Mouse (Mus musculus): ENCODE results near the gene Slc19a2.
"Not testable (repeated sequence)": the region's sequence is repeated elsewhere in the genome, so short reads cannot be mapped to it uniquely, and the experiment has no call there.

Gene Slc19a2

GRCm38 (mm10) chr1:164248465-164249331 lies at the start of gene Slc19a2:
TSS of gene Slc19a2 (plus strand) at chr1:164249046.
- DNase-seq (ENCODE audit: low read depth, low spot score): peak; percentile 98

DNA sequence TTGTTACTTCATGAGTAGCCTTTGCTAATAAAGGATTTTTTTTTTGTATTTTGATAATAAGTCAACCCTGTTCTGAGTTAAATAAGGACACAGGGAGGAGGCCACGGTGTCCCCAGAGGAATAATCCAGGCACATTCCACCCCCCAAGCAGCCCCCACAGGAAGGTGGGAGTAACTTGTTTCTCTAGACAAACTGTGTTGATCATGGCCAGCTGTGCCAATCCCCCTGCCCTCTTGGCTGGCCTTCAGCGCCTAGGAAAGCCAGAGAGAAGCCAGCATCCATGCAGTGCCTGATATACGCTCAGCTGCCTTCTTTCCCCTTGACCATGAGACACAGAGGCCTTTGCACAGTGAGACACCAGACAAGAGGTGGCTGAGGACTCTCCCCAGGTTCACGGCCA lies 49.3 kb upstream of the Slc19a2 start:
- no peak for DNase-seq (ENCODE audit: low read depth, low spot score)

DNA sequence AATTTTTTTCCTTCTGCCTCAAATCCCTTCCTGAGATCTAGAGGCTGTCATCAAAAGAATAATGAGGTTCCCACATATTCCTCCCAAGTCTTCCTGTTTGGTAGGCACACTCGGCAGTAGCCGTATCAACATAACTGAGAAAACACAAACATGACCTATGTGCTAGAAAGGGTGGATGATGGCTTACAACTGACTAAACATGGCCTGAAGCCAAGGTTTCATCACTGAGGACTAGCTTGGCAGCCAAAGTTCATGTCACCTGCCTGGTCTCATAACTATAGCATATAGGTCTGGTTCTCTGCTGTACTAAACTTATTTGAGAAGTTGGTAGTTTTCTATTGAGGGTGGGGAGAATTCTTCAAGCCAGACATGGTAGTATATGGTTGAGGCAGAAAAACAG lies 40.4 kb upstream of the Slc19a2 start:
- DNase-seq (ENCODE audit: low read depth, low spot score): no peak

GRCm38 (mm10) chr1:164210899-164211298 lies 37.9 kb upstream of the Slc19a2 start:
- DNase-seq (ENCODE audit: low read depth, low spot score): no peak

GRCm38 (mm10) chr1:164212686-164213085 lies 36.2 kb upstream of the Slc19a2 start:
- no peak for DNase-seq (ENCODE audit: low read depth, low spot score)

- no peak for DNase-seq (ENCODE audit: low read depth, low spot score)
Observed at GRCm38 (mm10) chr1:164214190-164214589, 34.7 kb upstream of the Slc19a2 start.

DNA sequence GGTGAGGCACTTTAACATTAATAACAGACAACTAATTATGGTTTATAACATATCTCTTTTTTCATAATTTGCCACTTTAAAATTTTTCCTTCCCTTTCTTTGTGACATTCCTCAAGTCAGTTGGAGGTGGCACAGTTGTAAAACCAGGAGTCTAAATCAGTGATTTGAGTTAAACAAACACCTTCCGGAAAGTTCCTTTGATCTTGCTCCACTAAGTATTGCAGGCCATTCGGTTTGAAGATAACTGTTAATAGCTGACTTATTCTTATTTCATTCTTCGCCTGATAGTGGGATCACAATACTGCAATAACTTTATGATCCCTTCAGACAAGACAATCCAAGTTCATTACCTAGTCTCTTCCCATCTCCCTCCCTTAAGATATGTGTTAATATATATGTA lies 33.7 kb upstream of the Slc19a2 start:
- no peak for DNase-seq (ENCODE audit: low read depth, low spot score)

DNA sequence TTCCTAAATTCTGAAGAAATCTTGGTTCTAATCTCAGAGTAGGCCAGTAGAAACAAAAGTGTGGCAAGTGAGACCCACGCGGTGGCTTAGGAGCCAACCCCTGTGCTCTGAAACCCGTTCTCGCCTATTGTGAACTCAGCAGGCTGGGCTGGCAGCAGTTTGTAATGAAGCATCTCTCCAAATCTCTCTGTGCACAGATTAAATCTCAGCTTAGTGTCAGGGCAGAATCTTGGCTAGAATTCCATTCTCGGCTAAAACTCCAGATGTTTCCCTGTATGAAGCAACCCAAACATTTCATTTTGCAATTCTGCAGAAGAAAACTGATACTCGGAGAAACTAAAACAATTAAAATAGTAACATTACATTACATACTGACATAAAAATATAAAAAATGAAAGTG lies 33.3 kb upstream of the Slc19a2 start:
- DNase-seq (ENCODE audit: low read depth, low spot score): no peak

- peak; percentile 82 for DNase-seq (ENCODE audit: low read depth, low spot score)
Observed at GRCm38 (mm10) chr1:164217791-164218685, 30.8 kb upstream of the Slc19a2 start.

GRCm38 (mm10) chr1:164220261-164220660 lies 28.6 kb upstream of the Slc19a2 start:
- no peak for DNase-seq (ENCODE audit: low read depth, low spot score)

DNA sequence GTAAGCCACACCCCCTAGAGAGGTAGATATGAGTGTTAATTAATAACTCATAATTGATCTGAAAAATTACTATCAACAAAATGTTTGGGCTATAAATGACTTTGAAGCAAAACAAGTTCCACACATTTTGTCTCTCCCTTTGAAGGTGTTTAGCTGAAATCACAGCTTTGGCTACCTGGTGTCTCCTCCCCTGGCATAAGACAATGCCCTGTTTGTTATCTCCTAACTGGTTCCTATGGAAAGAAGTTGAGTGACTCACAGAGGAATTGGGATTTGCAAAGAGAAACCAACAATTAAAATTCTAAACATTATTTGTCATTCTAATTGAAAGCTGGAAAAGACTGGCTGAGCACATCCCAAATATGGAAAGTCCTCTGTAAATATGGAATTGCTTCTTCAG lies 25.8 kb upstream of the Slc19a2 start:
- DNase-seq (ENCODE audit: low read depth, low spot score): no peak

- not testable (repeated sequence) for DNase-seq (ENCODE audit: low read depth, low spot score)
Observed at GRCm38 (mm10) chr1:164231937-164232570, 16.8 kb upstream of the Slc19a2 start.

GRCm38 (mm10) chr1:164233447-164233846 lies 15.4 kb upstream of the Slc19a2 start:
- no peak for DNase-seq (ENCODE audit: low read depth, low spot score)

DNA sequence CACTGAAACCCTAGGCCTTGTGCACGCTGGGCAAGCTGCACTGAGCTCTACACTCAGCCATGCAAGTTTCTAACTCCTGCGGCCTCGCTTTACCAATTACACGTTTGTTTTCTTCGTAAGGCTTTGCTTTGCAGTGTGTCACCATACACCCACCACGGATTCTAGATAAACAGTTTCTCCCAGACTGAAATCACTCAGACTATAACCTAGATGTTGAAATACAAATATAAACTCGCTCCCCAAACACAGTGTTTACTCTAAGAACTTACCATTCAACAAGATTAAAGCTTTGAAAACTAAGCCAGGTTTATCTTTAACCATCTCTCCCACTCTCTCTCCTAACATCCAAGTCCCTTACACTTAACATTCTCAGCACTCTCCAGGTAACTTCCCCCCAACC lies 13.8 kb upstream of the Slc19a2 start:
- DNase-seq (ENCODE audit: low read depth, low spot score): no peak

DNA sequence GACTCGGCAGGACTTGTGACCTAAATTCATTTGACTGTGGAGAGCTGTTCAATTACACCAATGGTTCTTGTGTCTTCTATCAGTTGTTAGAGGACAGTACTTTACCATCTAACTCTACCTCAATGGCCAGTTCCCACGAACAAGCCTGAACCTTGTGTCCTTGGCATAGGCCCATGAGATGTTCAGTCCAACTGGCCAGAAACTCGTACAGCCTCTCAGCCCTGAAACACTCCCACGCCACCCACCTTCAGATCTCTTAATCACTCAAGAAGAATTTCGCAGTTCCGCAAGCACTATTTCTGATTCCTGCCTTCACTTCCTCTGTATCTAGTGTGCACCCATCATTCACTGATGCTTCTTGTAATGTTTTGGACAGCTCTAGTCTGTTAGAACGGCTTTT lies 12.8 kb upstream of the Slc19a2 start:
- DNase-seq (ENCODE audit: low read depth, low spot score): no peak

GRCm38 (mm10) chr1:164241494-164241893 lies 7.4 kb upstream of the Slc19a2 start:
- DNase-seq (ENCODE audit: low read depth, low spot score): no peak

GRCm38 (mm10) chr1:164242809-164243208 lies 6.0 kb upstream of the Slc19a2 start:
- no peak for DNase-seq (ENCODE audit: low read depth, low spot score)

DNA sequence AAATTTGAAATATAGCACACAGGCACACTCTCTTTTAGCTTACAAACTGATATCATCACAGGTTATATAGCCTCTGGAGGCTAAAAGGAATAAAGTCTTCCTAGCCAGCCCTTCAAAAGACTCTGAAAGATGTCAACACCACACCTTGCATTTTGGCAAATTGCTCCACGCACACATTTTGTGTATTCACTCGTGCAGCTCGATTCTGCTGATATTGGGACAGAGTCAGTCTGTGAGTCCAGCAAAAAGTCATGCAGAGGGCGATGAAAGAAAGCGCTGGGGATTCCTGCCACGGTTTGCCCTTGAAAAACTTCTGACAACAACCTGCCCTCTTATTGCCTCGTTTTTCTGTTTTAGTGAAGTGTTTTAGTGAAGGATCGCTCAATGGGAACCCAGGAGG lies 1.4 kb upstream of the Slc19a2 start:
- no peak for DNase-seq (ENCODE audit: low read depth, low spot score)

DNA sequence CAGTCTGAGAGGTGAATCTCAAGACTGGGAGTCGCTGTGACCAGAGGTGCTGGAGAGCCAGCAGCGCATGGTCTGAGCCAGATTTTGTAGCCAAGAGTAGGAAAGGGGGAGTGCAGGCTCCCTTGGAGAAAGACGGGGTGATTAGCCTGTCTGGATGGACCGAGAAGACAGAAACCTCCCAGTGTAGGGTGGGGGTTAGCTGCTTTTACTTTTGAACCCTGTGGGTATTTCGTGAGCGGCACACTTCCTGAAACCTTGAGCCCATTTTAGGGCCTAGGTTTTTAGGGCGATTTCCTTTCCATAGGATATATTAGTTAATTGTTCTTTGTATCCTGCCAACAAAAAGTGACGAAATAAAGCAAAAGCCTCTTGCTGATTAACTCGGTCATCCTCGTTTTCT lies 875 bp upstream of the Slc19a2 start:
- DNase-seq (ENCODE audit: low read depth, low spot score): peak; percentile 68

GRCm38 (mm10) chr1:164249332-164249711 lies 476 bp downstream of the Slc19a2 start:
- DNase-seq (ENCODE audit: low read depth, low spot score): no peak

DNA sequence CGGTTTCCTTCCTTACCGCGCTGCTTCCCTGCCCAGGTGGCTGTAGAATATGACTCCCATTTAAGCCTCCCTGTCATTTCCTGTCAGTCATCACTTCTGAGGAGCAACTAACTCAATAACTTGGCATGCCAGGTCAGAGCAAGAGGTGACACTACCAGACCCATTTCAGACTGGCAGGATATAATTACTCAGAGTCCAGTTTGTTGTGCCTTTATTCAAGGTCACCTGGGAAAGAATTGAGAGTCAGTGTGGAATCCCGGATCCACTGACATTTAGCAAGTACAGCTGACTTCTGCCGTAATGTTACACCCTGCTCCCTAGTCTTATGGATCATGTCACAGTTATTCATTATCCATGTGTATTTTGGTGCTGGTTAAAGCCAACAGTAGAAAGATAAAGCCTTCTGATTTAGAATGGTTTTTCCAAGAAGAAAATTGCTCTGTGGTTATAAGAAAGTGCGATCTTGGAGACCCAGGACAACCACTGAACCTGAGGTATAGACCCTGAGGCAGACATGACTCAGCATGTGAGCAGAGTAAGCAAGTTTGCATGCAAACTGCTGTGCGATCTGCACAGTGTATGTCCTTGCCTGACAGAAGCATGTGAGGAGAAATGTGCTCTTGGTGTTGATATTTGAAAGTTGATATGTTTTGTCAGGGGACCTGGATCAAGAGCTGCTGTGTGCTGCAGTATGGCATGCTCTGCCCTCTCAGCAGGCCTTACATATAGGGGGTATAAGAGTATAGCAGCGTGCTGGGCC lies 1.7 kb downstream of the Slc19a2 start:
- peak; percentile 42 for DNase-seq (ENCODE audit: low read depth, low spot score)

Data from A20 (cell line).